Mouse (Mus musculus): ENCODE data around the gene Det1.

Det1 gene

GRCm38 (mm10) chr7:78782639-78783581, 64.2 kb downstream of the Det1 start, which contains the start of the genes Mrps11 and Mrpl46:
TSS of gene Mrps11 (plus strand) at chr7:78783119.
TSS of gene Mrpl46 (minus strand) at chr7:78783531.
- DNase-seq (ENCODE audit: low spot score) = peak; percentile 86

GRCm38 (mm10) chr7:78778741-78779140, 68.3 kb downstream of the Det1 start:
- DNase-seq (ENCODE audit: low spot score) = no peak
